Mouse (Mus musculus) cerebellum, postnatal 10 days (tissue): Measurements from ENCODE around the gene Mcm9.
"Not testable (repeated sequence)": the region's sequence is repeated elsewhere in the genome, so short reads cannot be mapped to it uniquely, and the experiment has no call there.

Experiments
- DNase-seq, 2 experiments: peaks; one replicate each; pipeline ENCODE4 v3.0.0; 2021; ENCODE audit warnings: mixed read lengths in 2 of 2

Gene Mcm9

GRCm38 (mm10) chr10:53630339-53630738 is at the start of gene Mcm9:
Gene Mcm9 (minus strand): TSS chr10:53630439.
- DNase-seq: not testable (repeated sequence)

DNA sequence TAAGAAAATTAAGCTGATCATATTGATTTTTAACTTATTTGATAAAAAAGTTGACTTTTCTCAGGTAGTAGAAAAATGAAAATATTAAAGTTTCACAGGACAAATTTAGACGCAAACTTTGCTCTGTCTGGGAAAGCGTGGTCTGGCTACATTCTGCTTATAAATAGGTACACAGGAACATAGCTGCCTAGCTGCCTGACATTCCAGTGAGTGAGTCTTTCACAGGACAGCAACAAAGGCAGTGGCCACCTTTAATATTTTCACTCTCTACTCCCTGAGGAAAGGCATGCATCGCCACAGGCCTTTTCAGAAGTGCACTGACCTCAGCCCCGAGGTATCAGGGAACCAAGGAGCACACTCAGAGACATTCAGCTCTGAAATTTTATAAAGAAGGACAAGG is 31.5 kb upstream of the Mcm9 start:
- DNase-seq: no peak

DNA sequence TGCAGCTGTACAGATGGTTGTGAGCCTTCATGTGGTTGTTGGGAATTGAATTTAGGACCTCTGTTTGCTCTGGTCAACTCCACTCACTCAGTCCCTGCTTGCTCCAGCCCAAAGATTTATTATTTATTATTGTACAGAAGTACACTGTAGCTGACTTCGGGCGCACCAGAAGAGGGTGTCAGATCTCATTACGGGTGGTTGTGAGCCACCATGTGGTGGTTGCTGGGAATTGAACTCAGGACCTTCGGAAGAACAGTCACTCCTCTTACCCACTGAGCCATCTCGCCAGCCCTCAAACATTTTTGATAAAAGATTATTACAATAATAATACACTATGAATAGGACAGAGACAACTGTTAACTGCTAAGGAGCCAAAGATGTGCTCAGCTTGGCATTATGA is 24.0 kb upstream of the Mcm9 start:
- DNase-seq: not testable (repeated sequence)

DNA sequence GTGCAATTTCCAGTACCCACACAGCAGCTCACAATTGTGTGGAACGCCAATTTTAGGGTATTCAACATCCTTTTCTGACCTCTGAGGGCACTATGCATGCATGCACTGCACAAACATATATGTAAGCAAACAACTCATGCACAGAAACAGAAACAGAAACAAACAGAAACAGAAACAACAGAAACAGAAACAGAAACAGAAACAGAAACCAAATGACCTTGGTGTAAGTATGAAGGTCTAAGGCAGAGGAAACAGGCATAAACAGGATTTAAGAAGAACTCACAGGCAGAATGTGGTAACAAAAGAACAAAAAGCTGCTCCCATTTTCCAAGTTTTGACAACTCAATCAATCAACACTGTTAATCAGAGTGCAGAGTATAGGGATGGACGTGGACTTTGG is 20.4 kb upstream of the Mcm9 start:
- DNase-seq: no peak

- DNase-seq: peak; percentile 72 to 73
Observed at GRCm38 (mm10) chr10:53641507-53641906, 11.3 kb upstream of the Mcm9 start.

- DNase-seq: no peak
Observed at GRCm38 (mm10) chr10:53635246-53635971, 5.2 kb upstream of the Mcm9 start.

GRCm38 (mm10) chr10:53634160-53634559 is 3.9 kb upstream of the Mcm9 start:
- no peak for DNase-seq

- peak; percentile 99 to 100 for DNase-seq
Observed at GRCm38 (mm10) chr10:53629918-53630250, 355 bp downstream of the Mcm9 start.

DNA sequence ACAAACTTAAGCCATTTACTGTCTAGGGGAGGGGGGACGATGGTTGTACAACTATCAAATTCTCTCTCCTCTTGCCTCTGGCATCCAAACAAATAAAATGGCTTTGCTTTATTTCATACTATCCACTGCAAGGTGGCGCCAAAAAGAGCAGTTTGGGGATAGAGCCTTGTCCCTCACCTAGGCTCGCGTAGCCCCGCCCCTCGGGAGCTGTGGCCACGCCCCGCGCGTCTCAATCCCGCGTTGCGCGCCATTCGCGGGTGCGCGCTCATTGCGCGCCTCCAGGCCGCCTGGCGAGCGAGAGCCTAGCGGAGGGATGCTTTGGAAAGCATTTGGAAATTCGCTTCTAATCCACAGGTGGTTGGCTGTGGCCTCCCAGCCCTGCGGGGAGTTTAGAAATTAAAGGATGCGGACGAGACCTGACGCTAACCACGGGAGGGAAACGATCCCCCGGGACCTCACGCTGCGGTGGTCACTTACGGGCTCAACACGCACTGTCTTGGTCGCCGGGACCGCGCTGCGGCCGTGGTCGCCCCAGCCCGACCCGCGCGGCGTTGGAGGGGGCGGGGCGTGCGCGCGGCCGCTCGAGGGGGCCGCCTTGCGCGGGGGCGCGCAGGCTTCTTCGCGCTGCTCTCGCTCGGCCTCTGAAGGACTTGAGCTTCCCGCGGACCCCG is 857 bp downstream of the Mcm9 start:
- DNase-seq: peak; percentile 98 to 99

- DNase-seq: no peak
Observed at GRCm38 (mm10) chr10:53615850-53616616, 14.2 kb downstream of the Mcm9 start.

GRCm38 (mm10) chr10:53613955-53614354 is 16.3 kb downstream of the Mcm9 start:
- DNase-seq: no peak

- DNase-seq: peak; percentile 77 to 84
Observed at GRCm38 (mm10) chr10:53612172-53612571, 18.1 kb downstream of the Mcm9 start.

GRCm38 (mm10) chr10:53608274-53608673 is 22.0 kb downstream of the Mcm9 start:
- no peak for DNase-seq

GRCm38 (mm10) chr10:53605328-53605727 is 24.9 kb downstream of the Mcm9 start:
- no peak for DNase-seq

GRCm38 (mm10) chr10:53598821-53599220 is 31.4 kb downstream of the Mcm9 start:
- no peak for DNase-seq

- DNase-seq: peak in 1 of 2 experiments; percentile 68
Observed at GRCm38 (mm10) chr10:53597121-53597881, 32.9 kb downstream of the Mcm9 start.

- peak; percentile 96 to 98 for DNase-seq
Observed at GRCm38 (mm10) chr10:53596677-53597120, 33.5 kb downstream of the Mcm9 start, which contains the start of gene Asf1a. Gene Asf1a (plus strand): TSS chr10:53596757.

- DNase-seq: peak in 1 of 2 experiments; percentile 38
Observed at GRCm38 (mm10) chr10:53595744-53596676, 34.2 kb downstream of the Mcm9 start.

DNA sequence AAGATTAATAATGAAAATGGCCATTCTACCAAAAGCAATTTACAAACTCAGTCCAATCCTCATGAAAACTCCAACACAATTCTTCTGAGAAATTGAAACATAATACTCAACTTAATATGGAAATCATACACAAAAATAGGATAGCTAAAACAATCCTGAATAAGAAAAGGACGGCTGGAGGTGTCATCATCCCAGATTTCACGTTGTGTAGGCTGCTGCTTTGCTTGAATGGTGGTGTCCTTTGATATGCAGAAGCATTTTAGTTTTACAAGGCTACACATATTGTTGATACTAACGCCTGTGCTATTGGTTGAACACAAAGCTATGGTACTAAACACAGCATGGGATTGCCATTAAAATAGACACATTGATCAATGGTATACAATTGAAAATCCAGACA is 44.5 kb downstream of the Mcm9 start:
- DNase-seq: no peak

GRCm38 (mm10) chr10:53581087-53581486 is 49.2 kb downstream of the Mcm9 start:
- DNase-seq: peak; percentile 22 to 35

DNA sequence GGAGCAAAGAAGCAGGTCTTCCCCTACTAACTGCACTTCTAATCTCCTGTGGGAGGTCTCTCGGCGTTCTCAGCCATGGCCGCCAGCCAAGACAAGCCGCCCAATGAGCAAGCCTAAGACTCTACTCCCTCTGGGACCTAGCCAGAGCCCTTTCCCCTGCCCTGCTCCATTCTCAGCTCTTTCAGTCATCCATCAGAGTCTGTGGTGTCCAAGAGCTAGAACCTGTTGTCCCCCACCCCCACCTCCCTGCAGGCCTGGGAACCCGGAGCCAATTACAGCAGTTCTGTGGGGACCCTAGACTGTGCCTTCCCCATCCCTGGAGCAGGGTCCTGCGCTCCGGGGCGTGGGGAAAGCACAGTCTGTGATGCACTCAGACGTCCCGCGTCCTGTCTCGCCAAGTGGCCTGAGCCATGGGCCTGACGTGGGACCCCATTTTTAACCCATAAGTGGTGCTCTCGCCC is 49.6 kb downstream of the Mcm9 start:
- DNase-seq: peak; percentile 76 to 78
